Comparison of ENCODE assay signal across 20 mouse cellular contexts in genomic region chr7:38008359-38008758, GRCm38 (mm10). TPM values are rescaled to one million over a fixed set of nuclear protein-coding genes. Genes with fewer than 3 reads are reported as not detected.
A peak's percentile ranks its signal among the peaks of the same experiment; 100 is the strongest.
DNase-seq lines count a peak whose midpoint lies in the region; ATAC-seq lines count a peak whose summit lies in the region.
"Had no signal": no experiment of that assay in that cellular context is flagged by ENCODE, and none has a peak within 500 bp of the region (broad histone marks: within the 10 kb centered on the region; RNA-seq: fewer than 3 reads in every experiment).

No protein-coding gene starts in this region.

- H3K9ac ChIP-seq in forebrain, embryonic 11.5 days (ENCODE audit: low read length): no peak overlapping the region
- H3K9ac ChIP-seq: embryonic facial prominence, embryonic 13.5 days; forebrain, embryonic 12.5 days had no signal

- H3K4me2 ChIP-seq in forebrain, embryonic 11.5 days (ENCODE audit: low read depth, low read length, severe bottlenecking): no peak overlapping the region
- H3K4me2 ChIP-seq: embryonic facial prominence, embryonic 13.5 days; forebrain, embryonic 12.5 days had no signal

- H3K36me3 ChIP-seq in forebrain, embryonic 11.5 days (ENCODE audit: control insufficient read depth, insufficient read depth, low read length): no peaks in the 10 kb centered on the region
- H3K36me3 ChIP-seq: embryonic facial prominence, embryonic 13.5 days; forebrain, embryonic 12.5 days had no signal

- H3K4me1 ChIP-seq in forebrain, embryonic 11.5 days (replicated peaks; ENCODE audit: control insufficient read depth, insufficient read depth, low read length): no peaks in the 10 kb centered on the region
- H3K4me1 ChIP-seq: forebrain, embryonic 12.5 days had no signal

- ATAC-seq in frontal cortex, adult (ENCODE audit: low TSS enrichment): peak; percentile 55; the same call in 1 of the 2 replicates
- no peak for ATAC-seq in forebrain, embryonic 11.5 days (replicated peaks; ENCODE audit: low FRiP score)
- ATAC-seq: activated CD4-positive, CD25-positive, alpha-beta regulatory T cell, adult 4 months; forebrain, embryonic 14.5 days; forebrain, embryonic 16.5 days; Patski had no signal

- H3K27ac ChIP-seq in forebrain, embryonic 11.5 days (ENCODE audit: low read depth, low read length): no peak overlapping the region
- H3K27ac ChIP-seq: embryonic facial prominence, embryonic 13.5 days; forebrain, embryonic 12.5 days had no signal

- no peak overlapping the region for H3K4me3 ChIP-seq in forebrain, embryonic 11.5 days (ENCODE audit: low read depth, low read length)
- H3K4me3 ChIP-seq: embryonic facial prominence, embryonic 13.5 days; forebrain, embryonic 12.5 days had no signal

- no peaks in the 10 kb centered on the region for H3K27me3 ChIP-seq in forebrain, embryonic 11.5 days (ENCODE audit: control insufficient read depth, insufficient read depth, low read length)
- H3K27me3 ChIP-seq: embryonic facial prominence, embryonic 13.5 days; forebrain, embryonic 12.5 days; Patski had no signal

- H3K9me3 ChIP-seq in forebrain, embryonic 11.5 days (ENCODE audit: control insufficient read depth, low read length): no peaks in the 10 kb centered on the region
- H3K9me3 ChIP-seq: forebrain, embryonic 12.5 days had no signal

- WGBS in forebrain, embryonic 11.5 days: 90% methylated on average over 6 of the region's 6 CpGs

- no peak for DNase-seq in frontal cortex, postnatal 10 days (ENCODE audit: low spot score in 2 of 2)
- peak; percentile 11 for DNase-seq in NIH3T3 (ENCODE audit: low read depth)
- DNase-seq in brain, adult 2 months (ENCODE audit: low read depth, low spot score): peak; percentile 48
- DNase-seq in forebrain, embryonic 11.5 days (ENCODE audit: low spot score): no peak
- no peak for DNase-seq in adrenal gland, postnatal 4 days (ENCODE audit: low spot score in 2 of 2)
- DNase-seq: adrenal gland, adult 8-10 months; adrenal gland, postnatal 14 days; adrenal gland, postnatal 36 days; cerebellum, adult 11-12 months; cerebellum, adult 2 months; cerebellum, adult 9-10 months; cerebellum, postnatal 10 days; cerebellum, postnatal 25 days had no signal

RNA-seq across cellular contexts. Expression of gene Uri1, which starts 15.0 kb away (rescaled TPM):
- polyA plus RNA-seq in forebrain, embryonic 11.5 days (2014; fragmentation: Nextera tagmentation; extraction: Ambion mirVana): 50.5 and 51.4 TPM in 2 replicates
- total RNA-seq in adrenal gland, postnatal 4 days (2021): 10 to 100 TPM; 63.4 to 75.1 TPM

Comparison
In these comparisons a context has a peak if more than half of its experiments do, and no peak if none do; other contexts are left out.
1. DNase-seq: peak in NIH3T3 (single experiment) and brain, adult 2 months (single experiment); none in frontal cortex, postnatal 10 days (0 of 2), forebrain, embryonic 11.5 days (single experiment) and adrenal gland, postnatal 4 days (0 of 2).